Mouse (Mus musculus): ENCODE results near the gene Aoah. TPM values are rescaled to one million over a fixed set of nuclear protein-coding genes. Genes with fewer than 3 reads are reported as not detected.

Aoah gene
- polyA plus RNA-seq, 1 experiment from 2014 or later: 0.37 TPM

DNA sequence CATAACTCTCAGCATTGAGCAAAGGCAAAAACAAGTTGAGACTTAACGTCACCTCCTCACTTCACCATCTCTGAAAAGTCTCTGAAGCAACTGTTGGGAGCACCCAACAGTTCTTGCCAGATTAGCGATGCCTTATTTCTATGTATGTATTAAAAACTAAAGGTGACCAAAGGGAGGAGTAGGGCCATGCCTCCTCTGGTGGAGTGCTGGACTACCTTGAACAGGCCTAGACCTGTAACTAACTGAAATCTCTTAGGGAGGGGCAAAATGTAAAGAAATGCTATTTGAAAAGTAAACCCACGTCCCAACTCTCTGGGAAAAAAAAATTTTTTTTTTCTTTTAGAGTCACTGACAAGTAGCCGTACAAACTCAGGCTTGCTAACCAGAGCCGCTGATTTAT, 211.3 kb downstream of the Aoah start:
- no peak overlapping the region for H3K4me3 ChIP-seq (ENCODE audit: low read depth, low read length)
- no peak overlapping the region for H3K9ac ChIP-seq (ENCODE audit: low read depth, low read length)
- no peak overlapping the region for H3K27ac ChIP-seq (ENCODE audit: low read depth, low read length)
- H3K9me3 ChIP-seq (replicated peaks; ENCODE audit: control insufficient read depth, low read length): no peaks in the 10 kb centered on the region
- H3K36me3 ChIP-seq (ENCODE audit: control insufficient read depth, insufficient read depth, low read length): no peaks in the 10 kb centered on the region
- no peak overlapping the region for H3K4me2 ChIP-seq
- 80% methylated on average over 5 of the region's 5 CpGs for WGBS (ENCODE audit: insufficient replicate concordance)
- no peak for ATAC-seq (replicated peaks; ENCODE audit: insufficient number of reproducible peaks, low FRiP score, low TSS enrichment)
- H3K4me1 ChIP-seq (ENCODE audit: control insufficient read depth, insufficient read depth, low read length): no peaks in the 10 kb centered on the region
- H3K27me3 ChIP-seq (ENCODE audit: control insufficient read depth, insufficient read depth, low read length): no peaks in the 10 kb centered on the region

DNA sequence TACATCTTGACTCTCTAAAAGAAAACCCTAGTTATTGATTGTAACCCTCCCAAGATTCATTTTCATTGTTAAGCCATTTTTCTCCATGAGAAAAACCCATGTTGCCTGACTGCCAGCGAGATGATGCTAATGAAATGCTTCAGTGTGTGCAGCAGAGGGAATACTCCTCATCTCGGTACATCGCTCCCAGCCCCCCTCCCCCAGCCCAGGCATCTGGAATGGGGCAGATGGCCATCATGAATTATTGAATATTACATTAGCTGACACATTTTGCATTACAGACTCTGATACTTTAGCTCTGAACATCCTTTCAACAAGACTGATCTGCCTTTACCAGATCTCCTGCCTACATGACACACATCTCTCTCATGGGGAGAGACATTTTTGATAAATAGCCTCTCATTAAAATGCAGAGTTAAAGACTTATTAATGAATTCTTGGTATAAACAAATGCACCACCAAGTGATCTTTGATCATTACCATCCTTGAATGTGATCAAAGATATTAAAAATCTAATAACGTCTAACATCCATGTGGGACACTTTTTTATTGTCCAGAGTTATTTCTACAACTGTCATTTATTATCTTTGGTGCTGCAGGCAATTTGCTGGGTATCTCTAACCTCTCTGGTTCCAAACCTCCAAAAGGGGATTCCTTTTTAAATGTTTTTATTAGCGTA, 211.9 kb downstream of the Aoah start:
- Histone ChIP-seq H3K4me3 (ENCODE audit: low read depth, low read length) (no peak overlapping the region), H3K27me3 (ENCODE audit: control insufficient read depth, insufficient read depth, low read length) (no peaks in the 10 kb centered on the region), H3K9me3 (replicated peaks; ENCODE audit: control insufficient read depth, low read length) (no peaks in the 10 kb centered on the region), H3K4me2 (no peak overlapping the region), H3K9ac (ENCODE audit: low read depth, low read length) (no peak overlapping the region), H3K4me1 (ENCODE audit: control insufficient read depth, insufficient read depth, low read length) (no peaks in the 10 kb centered on the region), H3K36me3 (ENCODE audit: control insufficient read depth, insufficient read depth, low read length) (no peaks in the 10 kb centered on the region), H3K27ac (ENCODE audit: low read depth, low read length) (no peak overlapping the region)
- ATAC-seq (replicated peaks; ENCODE audit: insufficient number of reproducible peaks, low FRiP score, low TSS enrichment): no peak
- WGBS (ENCODE audit: insufficient replicate concordance): 82% methylated on average over 5 of the region's 5 CpGs

DNA sequence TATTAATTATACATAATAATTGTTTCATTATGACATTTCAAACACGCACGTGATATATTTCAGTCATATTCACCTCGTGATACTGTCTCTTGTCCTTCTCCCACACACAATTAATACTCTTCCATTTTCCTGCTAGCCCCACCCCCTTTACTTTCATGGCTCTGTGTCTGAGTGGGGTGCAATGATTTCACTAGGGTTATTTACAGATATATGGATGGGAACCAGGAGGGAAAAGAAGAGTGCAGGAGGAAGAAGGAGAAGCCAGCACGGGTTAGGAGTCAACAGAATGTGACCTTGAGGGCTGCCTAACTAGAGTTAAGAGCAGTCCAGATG, 212.4 kb downstream of the Aoah start:
- Histone ChIP-seq H3K4me3 (ENCODE audit: low read depth, low read length) (no peak overlapping the region), H3K36me3 (ENCODE audit: control insufficient read depth, insufficient read depth, low read length) (no peaks in the 10 kb centered on the region), H3K4me2 (no peak overlapping the region), H3K4me1 (ENCODE audit: control insufficient read depth, insufficient read depth, low read length) (no peaks in the 10 kb centered on the region), H3K9me3 (replicated peaks; ENCODE audit: control insufficient read depth, low read length) (no peaks in the 10 kb centered on the region), H3K9ac (ENCODE audit: low read depth, low read length) (no peak overlapping the region), H3K27me3 (ENCODE audit: control insufficient read depth, insufficient read depth, low read length) (no peaks in the 10 kb centered on the region), H3K27ac (ENCODE audit: low read depth, low read length) (no peak overlapping the region)
- 87% methylated on average over 4 of the region's 4 CpGs for WGBS (ENCODE audit: insufficient replicate concordance)
- ATAC-seq (replicated peaks; ENCODE audit: insufficient number of reproducible peaks, low FRiP score, low TSS enrichment): no peak

DNA sequence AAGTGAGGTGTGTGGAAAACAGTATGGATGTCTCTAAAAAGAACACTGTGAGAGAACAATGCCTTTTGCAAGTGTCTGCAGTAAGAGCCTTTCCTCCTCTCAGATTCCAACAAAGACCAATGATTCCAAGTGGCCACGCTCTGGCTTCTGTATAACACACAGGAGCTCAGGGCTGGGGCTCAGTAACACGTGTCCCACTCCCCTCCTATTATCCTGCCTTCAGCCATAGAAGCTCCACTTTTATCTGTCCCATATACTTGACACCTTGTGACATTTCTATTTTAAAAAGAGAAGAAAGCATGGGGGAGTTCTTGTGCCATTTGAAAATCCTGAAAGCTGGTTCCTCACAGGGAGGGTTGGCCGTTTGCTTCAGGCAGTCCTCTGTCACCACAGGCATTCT, 219.7 kb downstream of the Aoah start:
- ATAC-seq (replicated peaks; ENCODE audit: insufficient number of reproducible peaks, low FRiP score, low TSS enrichment): 0 out of 2 replicates have a peak, but pooled peaks have one; percentile 46
- Histone ChIP-seq H3K27ac (ENCODE audit: low read depth, low read length) (no peak overlapping the region), H3K4me3 (ENCODE audit: low read depth, low read length) (no peak overlapping the region), H3K36me3 (ENCODE audit: control insufficient read depth, insufficient read depth, low read length) (no peaks in the 10 kb centered on the region), H3K9me3 (replicated peaks; ENCODE audit: control insufficient read depth, low read length) (no peaks in the 10 kb centered on the region), H3K27me3 (ENCODE audit: control insufficient read depth, insufficient read depth, low read length) (no peaks in the 10 kb centered on the region), H3K4me2 (no peak overlapping the region), H3K4me1 (ENCODE audit: control insufficient read depth, insufficient read depth, low read length) (no peaks in the 10 kb centered on the region), H3K9ac (ENCODE audit: low read depth, low read length) (no peak overlapping the region)
- 55% methylated on average over 3 of the region's 3 CpGs for WGBS (ENCODE audit: insufficient replicate concordance)

DNA sequence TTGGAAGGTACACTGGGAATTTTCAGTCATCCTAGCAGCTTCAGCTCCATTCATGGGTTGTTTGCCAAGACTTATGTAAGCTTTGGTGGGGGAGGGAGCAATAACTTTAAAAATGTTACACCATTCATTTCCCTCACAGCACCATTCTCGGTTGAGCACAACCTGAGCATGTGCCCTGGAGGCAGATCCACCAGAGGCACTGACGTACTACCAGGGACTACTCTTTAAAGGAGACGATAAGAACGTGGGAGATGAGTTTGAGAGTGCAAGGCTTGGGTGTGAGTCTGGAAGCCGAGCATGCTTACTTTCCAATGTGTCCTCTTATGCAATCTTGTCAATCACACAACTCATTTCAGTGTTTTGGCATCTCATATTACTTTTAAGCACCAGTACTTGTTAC, 230.9 kb downstream of the Aoah start:
- Histone ChIP-seq H3K36me3 (ENCODE audit: control insufficient read depth, insufficient read depth, low read length) (no peaks in the 10 kb centered on the region), H3K4me3 (ENCODE audit: low read depth, low read length) (no peak overlapping the region), H3K27ac (ENCODE audit: low read depth, low read length) (no peak overlapping the region), H3K27me3 (ENCODE audit: control insufficient read depth, insufficient read depth, low read length) (no peaks in the 10 kb centered on the region), H3K4me2 (no peak overlapping the region), H3K9ac (ENCODE audit: low read depth, low read length) (no peak overlapping the region), H3K4me1 (ENCODE audit: control insufficient read depth, insufficient read depth, low read length) (no peaks in the 10 kb centered on the region), H3K9me3 (replicated peaks; ENCODE audit: control insufficient read depth, low read length) (no peaks in the 10 kb centered on the region)
- ATAC-seq (replicated peaks; ENCODE audit: insufficient number of reproducible peaks, low FRiP score, low TSS enrichment): no peak
- 64% methylated on average over 5 of the region's 5 CpGs for WGBS (ENCODE audit: insufficient replicate concordance)

DNA sequence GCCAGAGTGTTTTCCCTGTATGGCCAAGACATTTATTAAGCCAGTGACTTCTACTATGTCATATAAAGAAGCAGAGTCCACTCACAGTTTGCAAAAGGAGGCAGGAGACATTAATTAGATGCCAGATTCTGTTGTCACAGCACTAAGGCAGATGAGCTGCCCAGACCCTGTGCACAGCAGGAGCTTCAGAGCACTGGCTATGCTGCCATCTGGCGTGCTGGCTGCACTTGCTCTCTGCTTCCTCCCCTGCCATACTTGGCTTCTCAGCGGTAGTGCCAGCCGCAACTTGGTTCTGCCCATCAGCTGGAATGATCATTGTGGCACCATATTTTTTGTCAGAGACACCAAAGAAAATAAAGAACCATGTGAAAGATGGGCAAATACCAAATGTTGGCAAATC, 239.3 kb downstream of the Aoah start:
- Histone ChIP-seq H3K4me1 (ENCODE audit: control insufficient read depth, insufficient read depth, low read length) (no peaks in the 10 kb centered on the region), H3K4me3 (ENCODE audit: low read depth, low read length) (no peak overlapping the region), H3K27me3 (ENCODE audit: control insufficient read depth, insufficient read depth, low read length) (no peaks in the 10 kb centered on the region), H3K9ac (ENCODE audit: low read depth, low read length) (no peak overlapping the region), H3K27ac (ENCODE audit: low read depth, low read length) (no peak overlapping the region), H3K36me3 (ENCODE audit: control insufficient read depth, insufficient read depth, low read length) (no peaks in the 10 kb centered on the region), H3K4me2 (no peak overlapping the region), H3K9me3 (replicated peaks; ENCODE audit: control insufficient read depth, low read length) (no peaks in the 10 kb centered on the region)
- WGBS (ENCODE audit: insufficient replicate concordance): 61% methylated on average over 3 of the region's 3 CpGs
- no peak for ATAC-seq (replicated peaks; ENCODE audit: insufficient number of reproducible peaks, low FRiP score, low TSS enrichment)

DNA sequence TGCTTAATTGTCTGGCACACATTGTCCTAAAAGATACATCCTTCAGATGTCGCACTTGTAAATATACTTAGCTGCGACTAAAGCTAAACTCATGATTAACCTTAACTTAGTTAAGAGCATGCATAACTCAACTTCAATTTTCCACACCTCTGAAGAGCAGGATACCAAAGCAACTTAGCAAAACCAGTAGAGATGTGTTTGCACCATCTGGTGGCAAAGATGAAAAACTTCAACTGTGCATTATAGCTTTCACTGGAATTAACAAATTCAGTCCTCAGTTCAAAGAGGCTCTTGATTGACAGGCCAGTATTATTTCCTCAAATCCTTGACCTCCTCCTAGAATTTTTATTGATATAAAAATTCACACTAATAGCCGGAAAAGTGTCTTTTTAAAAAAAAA, 241.1 kb downstream of the Aoah start:
- WGBS (ENCODE audit: insufficient replicate concordance): 63% methylated on average over 3 of the region's 3 CpGs
- H3K4me1 ChIP-seq (ENCODE audit: control insufficient read depth, insufficient read depth, low read length): no peaks in the 10 kb centered on the region
- H3K27ac ChIP-seq (ENCODE audit: low read depth, low read length): no peak overlapping the region
- no peak overlapping the region for H3K4me2 ChIP-seq
- H3K27me3 ChIP-seq (ENCODE audit: control insufficient read depth, insufficient read depth, low read length): no peaks in the 10 kb centered on the region
- no peak overlapping the region for H3K4me3 ChIP-seq (ENCODE audit: low read depth, low read length)
- H3K36me3 ChIP-seq (ENCODE audit: control insufficient read depth, insufficient read depth, low read length): no peaks in the 10 kb centered on the region
- no peak for ATAC-seq (replicated peaks; ENCODE audit: insufficient number of reproducible peaks, low FRiP score, low TSS enrichment)
- no peak overlapping the region for H3K9ac ChIP-seq (ENCODE audit: low read depth, low read length)
- no peaks in the 10 kb centered on the region for H3K9me3 ChIP-seq (replicated peaks; ENCODE audit: control insufficient read depth, low read length)

DNA sequence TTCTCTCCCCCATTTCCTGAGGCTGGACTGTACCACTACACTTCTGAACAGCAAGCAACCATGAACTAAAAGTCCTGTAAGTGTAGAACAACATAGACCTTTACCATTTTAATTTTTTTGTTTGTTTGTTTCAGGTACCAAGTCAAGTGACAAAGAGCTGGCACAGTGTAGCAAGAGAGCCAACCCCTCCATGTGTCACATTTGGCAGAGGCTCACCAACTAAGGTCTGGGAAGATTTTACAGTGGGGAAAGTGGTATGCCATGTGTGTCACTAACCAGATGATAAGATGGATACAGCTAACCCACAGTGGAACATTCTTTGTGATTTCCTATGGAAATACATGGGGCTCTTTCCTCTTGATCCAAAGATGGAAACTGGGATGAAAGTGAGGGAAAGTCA, 242.1 kb downstream of the Aoah start:
- Histone ChIP-seq H3K4me2 (no peak overlapping the region), H3K4me3 (ENCODE audit: low read depth, low read length) (no peak overlapping the region), H3K9me3 (replicated peaks; ENCODE audit: control insufficient read depth, low read length) (no peaks in the 10 kb centered on the region), H3K9ac (ENCODE audit: low read depth, low read length) (no peak overlapping the region), H3K4me1 (ENCODE audit: control insufficient read depth, insufficient read depth, low read length) (no peaks in the 10 kb centered on the region), H3K27me3 (ENCODE audit: control insufficient read depth, insufficient read depth, low read length) (no peaks in the 10 kb centered on the region), H3K36me3 (ENCODE audit: control insufficient read depth, insufficient read depth, low read length) (no peaks in the 10 kb centered on the region), H3K27ac (ENCODE audit: low read depth, low read length) (no peak overlapping the region)
- no peak for ATAC-seq (replicated peaks; ENCODE audit: insufficient number of reproducible peaks, low FRiP score, low TSS enrichment)

DNA sequence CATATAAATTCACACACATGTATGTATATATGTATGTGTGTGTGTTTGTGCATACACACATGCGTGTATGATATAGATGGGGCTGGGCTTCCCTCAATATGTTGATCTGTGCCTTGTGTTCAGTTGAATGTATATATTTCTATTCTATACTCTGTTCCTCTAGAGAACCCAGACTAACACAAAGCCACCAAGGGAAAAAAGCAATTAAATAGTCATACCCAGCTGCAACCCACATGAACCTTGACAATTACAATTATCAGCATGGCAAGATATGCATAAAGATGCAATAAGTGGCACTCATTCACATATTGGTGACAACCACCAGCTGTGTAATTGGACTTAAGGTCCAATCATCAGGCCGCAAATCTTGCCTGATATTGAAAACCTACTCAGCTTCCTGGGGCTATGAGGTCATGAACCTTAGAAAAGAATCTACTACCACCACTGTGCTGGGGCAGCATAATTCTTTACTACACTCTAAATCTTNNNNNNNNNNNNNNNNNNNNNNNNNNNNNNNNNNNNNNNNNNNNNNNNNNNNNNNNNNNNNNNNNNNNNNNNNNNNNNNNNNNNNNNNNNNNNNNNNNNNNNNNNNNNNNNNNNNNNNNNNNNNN, 246.8 kb downstream of the Aoah start:
- Histone ChIP-seq H3K4me2 (no peak overlapping the region), H3K9ac (ENCODE audit: low read depth, low read length) (no peak overlapping the region), H3K4me1 (ENCODE audit: control insufficient read depth, insufficient read depth, low read length) (no peaks in the 10 kb centered on the region), H3K36me3 (ENCODE audit: control insufficient read depth, insufficient read depth, low read length) (no peaks in the 10 kb centered on the region), H3K27me3 (ENCODE audit: control insufficient read depth, insufficient read depth, low read length) (no peaks in the 10 kb centered on the region; the same call in 1 of the 2 replicates), H3K9me3 (replicated peaks; ENCODE audit: control insufficient read depth, low read length) (no peaks in the 10 kb centered on the region), H3K27ac (ENCODE audit: low read depth, low read length) (no peak overlapping the region), H3K4me3 (ENCODE audit: low read depth, low read length) (no peak overlapping the region)
- no peak for ATAC-seq (replicated peaks; ENCODE audit: insufficient number of reproducible peaks, low FRiP score, low TSS enrichment)
- 87% methylated on average over 2 of the region's 2 CpGs for WGBS (ENCODE audit: insufficient replicate concordance)
